Mouse (Mus musculus) embryonic facial prominence, embryonic 12.5 days (tissue): ENCODE results near the gene Clpsl2. TPM values are rescaled to one million over a fixed set of nuclear protein-coding genes. Genes with fewer than 3 reads are reported as not detected.

ENCODE experiments used
- ATAC-seq: fragments of 200-750 bp; cut with Nextera tagmentation; 2 replicates; pipeline ENCODE4 v1.8.0; 2017; ENCODE audit not compliant: insufficient number of reproducible peaks, insufficient read depth, low FRiP score, low TSS enrichment
- H3K27ac ChIP-seq: fragments of 300-500 bp; sonication (generic); 2 replicates; pipeline ENCODE4 v1.5.1; 2016; ENCODE audit warnings: mild to moderate bottlenecking
- H3K27me3 ChIP-seq: fragments of 300-500 bp; sonication (generic); 2 replicates; pipeline ENCODE4 v1.6.1; 2016; ENCODE audit warnings: mild to moderate bottlenecking, moderate library complexity
- H3K36me3 ChIP-seq: fragments of 300-500 bp; sonication (generic); 2 replicates; pipeline ENCODE4 v1.6.1; 2016; ENCODE audit warnings: mild to moderate bottlenecking
- H3K4me1 ChIP-seq: fragments of 300-500 bp; sonication (generic); 2 replicates; pipeline ENCODE4 v1.6.1; 2016
- H3K4me2 ChIP-seq: fragments of 300-500 bp; sonication (generic); replicated peaks from 2 replicates; pipeline ENCODE4 v1.6.1; 2016; ENCODE audit warnings: mild to moderate bottlenecking, moderate library complexity
- H3K4me3 ChIP-seq: fragments of 300-500 bp; sonication (generic); 2 replicates; pipeline ENCODE4 v1.5.1; 2016; ENCODE audit warnings: mild to moderate bottlenecking
- H3K9ac ChIP-seq: fragments of 300-500 bp; sonication (generic); 2 replicates; pipeline ENCODE4 v1.6.1; 2016; ENCODE audit warnings: mild to moderate bottlenecking, moderate library complexity
- H3K9me3 ChIP-seq: fragments of 300-500 bp; sonication (generic); 2 replicates; pipeline ENCODE4 v1.6.1; 2016; ENCODE audit warnings: mild to moderate bottlenecking, moderate library complexity
- WGBS: fragments of 180-500 bp; shearing (Covaris S2); methylation state at CpG from one replicate; pipeline ENCODE4 v1.1.7; 2016; 5-methylcytosine and 5-hydroxymethylcytosine counted together
- polyA plus RNA-seq: library from polyadenylated mRNA; unstranded; fragments of >200 nt; fragmentation: Nextera tagmentation; extraction: Ambion mirVana; gene quantifications from 2 replicates; pipeline ENCODE4 v1.2.1, GENCODE M21; 2016

The Clpsl2 gene
- not detected in 2 replicates for polyA plus RNA-seq

- 75% methylated on average over 14 of the region's 14 CpGs for WGBS
Measured at GRCm38 (mm10) chr17:28549111-28549510, at the start of gene Clpsl2. TSS of gene Clpsl2 (plus strand) at chr17:28549411.

DNA sequence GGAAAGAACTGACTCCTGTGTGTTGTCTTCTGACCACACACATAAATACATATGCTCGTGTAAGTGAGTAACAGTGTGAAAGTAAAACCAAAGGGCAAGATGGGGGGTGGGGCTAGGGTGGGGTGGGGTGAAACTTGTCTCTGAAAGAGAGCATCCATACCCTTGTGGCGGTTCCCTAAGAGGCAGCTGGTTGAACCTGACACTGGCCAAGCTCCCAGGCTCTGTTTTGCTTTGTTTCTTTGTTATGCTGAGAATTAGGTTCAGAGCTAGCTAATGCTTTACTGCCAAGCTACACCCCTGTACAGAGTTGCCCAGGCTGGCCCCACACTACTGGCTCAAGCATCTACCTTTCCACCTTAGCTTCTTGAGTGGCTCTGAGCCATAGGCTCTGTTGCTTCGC lies 48.7 kb upstream of the Clpsl2 start:
- H3K4me3 ChIP-seq, result no peak overlapping the region
- no peaks in the 10 kb centered on the region for H3K27me3 ChIP-seq
- no peak overlapping the region for H3K9ac ChIP-seq
- 63% methylated on average over 3 of the region's 3 CpGs for WGBS
- no peak overlapping the region for H3K4me2 ChIP-seq
- no peaks in the 10 kb centered on the region for H3K36me3 ChIP-seq
- no peak for ATAC-seq
- no peaks in the 10 kb centered on the region for H3K4me1 ChIP-seq
- H3K27ac ChIP-seq, result no peak overlapping the region
- no peaks in the 10 kb centered on the region for H3K9me3 ChIP-seq

More at GRCm38 (mm10) chr17:28549111-28549510, at the start of gene Clpsl2:
- H3K9me3 ChIP-seq, result no peaks in the 10 kb centered on the region
- no peaks in the 10 kb centered on the region for H3K27me3 ChIP-seq
- no peak within 1 kb of the TSS for H3K4me2 ChIP-seq
- H3K4me3 ChIP-seq, result no peak within 1 kb of the TSS
- H3K9ac ChIP-seq, result no peak within 1 kb of the TSS
- no peak for ATAC-seq
- H3K27ac ChIP-seq, result no peak within 1 kb of the TSS
- peaks cover 18% of the 10 kb centered on the region for H3K4me1 ChIP-seq
- no peaks in the 10 kb centered on the region for H3K36me3 ChIP-seq

GRCm38 (mm10) chr17:28502196-28502821 lies 46.9 kb upstream of the Clpsl2 start:
- Histone ChIP-seq H3K9ac (no peak overlapping the region), H3K27ac (no peak overlapping the region), H3K9me3 (no peaks in the 10 kb centered on the region), H3K4me3 (no peak overlapping the region), H3K4me2 (no peak overlapping the region), H3K4me1 (peaks cover 3% of the 10 kb centered on the region), H3K36me3 (no peaks in the 10 kb centered on the region), H3K27me3 (no peaks in the 10 kb centered on the region)
- no peak for ATAC-seq
- whole genome bisulfite sequencing, result 65% methylated on average over 7 of the region's 7 CpGs

DNA sequence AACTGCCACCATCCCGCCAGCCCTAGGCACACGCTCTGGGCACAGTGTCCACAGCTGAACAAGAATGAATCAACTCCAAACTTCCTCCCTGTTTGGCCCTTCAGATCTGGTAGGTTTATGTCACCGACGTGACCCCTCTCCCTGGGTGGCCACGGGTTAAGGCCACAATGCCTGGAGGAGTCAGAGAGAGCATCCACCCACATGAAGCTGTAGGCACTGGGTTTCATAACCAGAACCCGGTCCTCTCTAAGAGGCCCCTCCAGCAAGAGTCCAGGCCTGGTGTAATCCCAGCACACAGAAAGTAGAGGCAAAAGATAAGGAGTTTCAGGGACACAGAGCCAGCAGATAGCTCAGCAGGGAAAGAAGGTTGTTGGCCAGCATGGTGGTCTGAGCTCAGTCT lies 45.0 kb upstream of the Clpsl2 start:
- no peaks in the 10 kb centered on the region for H3K36me3 ChIP-seq
- no peak overlapping the region for H3K4me3 ChIP-seq
- 81% methylated on average over 6 of the region's 6 CpGs for WGBS
- H3K4me2 ChIP-seq, result no peak overlapping the region
- H3K27ac ChIP-seq, result no peak overlapping the region
- no peak overlapping the region for H3K9ac ChIP-seq
- H3K4me1 ChIP-seq, result peaks cover 9% of the 10 kb centered on the region
- ATAC-seq, result no peak
- no peaks in the 10 kb centered on the region for H3K27me3 ChIP-seq
- H3K9me3 ChIP-seq, result no peaks in the 10 kb centered on the region

DNA sequence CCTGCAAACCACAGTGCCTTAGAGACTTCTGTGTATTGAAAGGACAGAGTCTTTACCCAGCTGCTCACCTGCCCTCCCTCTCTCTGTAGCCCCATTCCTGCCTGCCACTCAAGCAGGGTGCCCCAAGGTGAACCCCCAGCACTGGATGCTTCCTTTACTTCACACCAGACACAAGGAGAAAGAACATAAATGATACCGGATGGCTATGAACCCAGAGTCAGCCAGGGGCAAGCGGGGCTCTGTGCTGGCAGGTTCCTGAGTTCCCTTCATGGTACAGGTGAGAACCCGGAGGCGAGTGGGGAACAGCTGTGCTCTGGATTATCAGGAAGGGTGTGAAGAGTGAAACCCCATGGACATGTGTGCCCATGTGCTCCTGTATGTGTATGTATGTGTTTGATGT lies 43.6 kb upstream of the Clpsl2 start:
- ATAC-seq, result no peak
- Histone ChIP-seq H3K36me3 (no peaks in the 10 kb centered on the region), H3K9me3 (no peaks in the 10 kb centered on the region), H3K4me1 (peaks cover 13% of the 10 kb centered on the region), H3K4me2 (no peak overlapping the region), H3K27ac (no peak overlapping the region), H3K27me3 (no peaks in the 10 kb centered on the region), H3K4me3 (no peak overlapping the region), H3K9ac (no peak overlapping the region)
- 88% methylated on average over 4 of the region's 4 CpGs for WGBS

DNA sequence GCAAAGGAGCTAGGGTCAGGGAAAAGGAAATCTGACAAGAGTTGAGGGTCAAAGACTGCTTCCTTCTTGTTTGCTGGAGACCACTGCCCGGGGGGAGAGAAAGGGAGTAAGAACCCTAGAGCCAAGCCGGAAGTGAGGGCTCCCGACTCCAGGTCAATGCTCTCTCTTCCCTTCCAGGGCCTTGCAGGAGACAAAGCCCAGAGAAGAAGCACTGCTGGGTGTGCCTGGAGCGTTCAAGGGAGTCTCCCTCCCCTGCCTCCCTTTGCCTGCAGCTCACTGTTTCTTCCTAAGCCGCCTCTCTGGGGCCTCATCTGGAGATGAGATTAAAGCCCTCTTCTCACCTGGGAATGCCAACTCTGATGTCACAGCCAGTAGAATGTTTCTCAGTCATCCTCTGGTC lies 42.3 kb upstream of the Clpsl2 start:
- H3K4me3 ChIP-seq, result no peak overlapping the region
- WGBS, result 12% methylated on average over 5 of the region's 5 CpGs
- no peak overlapping the region for H3K27ac ChIP-seq
- H3K4me2 ChIP-seq, result no peak overlapping the region
- no peaks in the 10 kb centered on the region for H3K27me3 ChIP-seq
- ATAC-seq, result no peak
- H3K36me3 ChIP-seq, result no peaks in the 10 kb centered on the region
- H3K4me1 ChIP-seq, result peaks cover 25% of the 10 kb centered on the region
- H3K9me3 ChIP-seq, result no peaks in the 10 kb centered on the region
- no peak overlapping the region for H3K9ac ChIP-seq

- no peak for ATAC-seq
- H3K4me1 ChIP-seq, result peaks cover 27% of the 10 kb centered on the region
- H3K27ac ChIP-seq, result peak overlapping the region; percentile 17; the same call in 1 of the 2 replicates
- H3K9ac ChIP-seq, result no peak overlapping the region
- H3K4me2 ChIP-seq, result no peak overlapping the region
- H3K4me3 ChIP-seq, result no peak overlapping the region
- H3K36me3 ChIP-seq, result no peaks in the 10 kb centered on the region
- no peaks in the 10 kb centered on the region for H3K27me3 ChIP-seq
- no peaks in the 10 kb centered on the region for H3K9me3 ChIP-seq
- WGBS, result 33% methylated on average over 5 of the region's 5 CpGs
Measured at GRCm38 (mm10) chr17:28507496-28507895, 41.7 kb upstream of the Clpsl2 start.

- Histone ChIP-seq H3K4me2 (peak overlapping the region; percentile 50), H3K9me3 (no peaks in the 10 kb centered on the region), H3K4me1 (peaks cover 31% of the 10 kb centered on the region), H3K9ac (peak overlapping the region; percentile 39; the same call in 1 of the 2 replicates), H3K27ac (peak overlapping the region; percentile 43), H3K36me3 (no peaks in the 10 kb centered on the region), H3K27me3 (no peaks in the 10 kb centered on the region), H3K4me3 (peak overlapping the region; percentile 15)
- ATAC-seq, result no peak
- 4% methylated on average over 28 of the region's 28 CpGs for WGBS
Measured at GRCm38 (mm10) chr17:28510445-28511342, 38.5 kb upstream of the Clpsl2 start.

- no peak for ATAC-seq
- Histone ChIP-seq H3K4me2 (no peak overlapping the region; the same call in 1 of the 2 replicates), H3K36me3 (no peaks in the 10 kb centered on the region), H3K4me3 (no peak overlapping the region), H3K9me3 (no peaks in the 10 kb centered on the region), H3K27me3 (no peaks in the 10 kb centered on the region), H3K9ac (no peak overlapping the region), H3K27ac (no peak overlapping the region), H3K4me1 (peaks cover 33% of the 10 kb centered on the region)
- WGBS, result 25% methylated on average over 9 of the region's 9 CpGs
Measured at GRCm38 (mm10) chr17:28511616-28512541, 37.3 kb upstream of the Clpsl2 start.

- peak overlapping the region; percentile 24; the same call in 1 of the 2 replicates for H3K27ac ChIP-seq
- H3K9ac ChIP-seq, result no peak overlapping the region
- 38% methylated on average over 6 of the region's 6 CpGs for WGBS
- no peaks in the 10 kb centered on the region for H3K9me3 ChIP-seq
- ATAC-seq, result no peak
- H3K4me3 ChIP-seq, result no peak overlapping the region
- H3K36me3 ChIP-seq, result no peaks in the 10 kb centered on the region
- H3K4me1 ChIP-seq, result peaks cover 33% of the 10 kb centered on the region
- no peak overlapping the region for H3K4me2 ChIP-seq
- H3K27me3 ChIP-seq, result no peaks in the 10 kb centered on the region
Measured at GRCm38 (mm10) chr17:28512696-28513095, 36.5 kb upstream of the Clpsl2 start.

DNA sequence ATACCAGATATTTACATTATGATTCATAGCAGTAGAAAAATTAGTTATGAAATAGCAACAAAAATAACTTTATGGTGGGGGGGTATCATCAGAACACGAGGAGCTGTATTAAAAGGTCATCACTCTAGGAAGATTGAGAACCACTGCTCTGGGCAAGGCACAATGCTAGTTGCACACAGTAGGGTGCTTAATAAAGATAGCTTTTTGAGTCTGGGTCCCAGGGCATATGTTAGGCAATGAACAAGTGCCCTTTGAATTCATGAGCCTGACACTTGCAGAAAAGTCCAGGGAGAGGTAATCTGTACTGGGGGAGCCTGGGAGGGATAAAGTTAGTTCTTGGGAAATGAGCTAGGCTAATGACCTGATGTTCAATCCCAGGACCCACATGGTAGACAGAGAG lies 35.9 kb upstream of the Clpsl2 start:
- Histone ChIP-seq H3K9ac (no peak overlapping the region), H3K4me2 (no peak overlapping the region), H3K27me3 (no peaks in the 10 kb centered on the region), H3K4me1 (peaks cover 33% of the 10 kb centered on the region), H3K9me3 (no peaks in the 10 kb centered on the region), H3K36me3 (no peaks in the 10 kb centered on the region), H3K4me3 (no peak overlapping the region), H3K27ac (no peak overlapping the region)
- 76% methylated on average over 1 of the region's 1 CpGs for WGBS
- ATAC-seq, result no peak
